Mouse (Mus musculus) forebrain, embryonic 16.5 days (tissue): ENCODE results near the gene Ren1. TPM values are rescaled to one million over a fixed set of nuclear protein-coding genes. Genes with fewer than 3 reads are reported as not detected.
A peak's percentile ranks its signal among the peaks of the same experiment; 100 is the strongest.

Experiments
- ATAC-seq: fragments of 200-750 bp; cut with Nextera tagmentation; 2 replicates; pipeline ENCODE4 v1.8.0; 2017; ENCODE audit warnings: mild to moderate bottlenecking, moderate library complexity
- H3K27ac ChIP-seq: fragments of 300-500 bp; sonication (generic); 2 replicates; pipeline ENCODE4 v1.5.1; 2014; ENCODE audit warnings: low read length, control low read depth
- H3K27me3 ChIP-seq: fragments of 300-500 bp; sonication (generic); replicated peaks from 2 replicates; pipeline ENCODE4 v1.6.1; 2014; ENCODE audit warnings: low read length; ENCODE audit not compliant: control insufficient read depth, insufficient read depth
- H3K36me3 ChIP-seq: fragments of 300-500 bp; sonication (generic); 2 replicates; pipeline ENCODE4 v1.6.1; 2014; ENCODE audit not compliant: control insufficient read depth, insufficient read depth
- H3K4me1 ChIP-seq: fragments of 300-500 bp; sonication (generic); replicated peaks from 2 replicates; pipeline ENCODE4 v1.6.1; 2014; ENCODE audit warnings: low read length; ENCODE audit not compliant: control insufficient read depth, insufficient read depth
- H3K4me2 ChIP-seq: fragments of 300-500 bp; sonication (generic); 2 replicates; pipeline ENCODE4 v1.6.1; 2014; ENCODE audit warnings: mild to moderate bottlenecking, low read length, control low read depth
- H3K4me3 ChIP-seq: fragments of 300-500 bp; sonication (generic); replicated peaks from 2 replicates; pipeline ENCODE4 v1.5.1; 2014; ENCODE audit warnings: mild to moderate bottlenecking, low read length, control low read depth
- H3K9ac ChIP-seq: fragments of 300-500 bp; sonication (generic); replicated peaks from 2 replicates; pipeline ENCODE4 v1.6.1; 2014; ENCODE audit warnings: low read depth, low read length, control low read depth
- H3K9me3 ChIP-seq: fragments of 300-500 bp; sonication (generic); 2 replicates; pipeline ENCODE4 v1.6.1; 2016; ENCODE audit warnings: low read length; ENCODE audit not compliant: control insufficient read depth
- WGBS: fragments of 180-500 bp; shearing (Covaris S2); extraction: QIAGEN DNeasy Blood & Tissue Kit; methylation state at CpG from one replicate; pipeline ENCODE4 v1.1.7; 2014; 5-methylcytosine and 5-hydroxymethylcytosine counted together
- polyA plus RNA-seq: library from polyadenylated mRNA; unstranded; fragments of >200 nt; fragmentation: Nextera tagmentation; extraction: Ambion mirVana; gene quantifications from 2 replicates; pipeline ENCODE4 v1.2.1, GENCODE M21; 2015

The Ren1 gene
- polyA plus RNA-seq, 1 experiment from 2014 or later = not detected

GRCm38 (mm10) chr1:133397094-133397482 lies 46.8 kb downstream of the Ren1 start:
- WGBS = 52% methylated on average over 5 of the region's 5 CpGs
- H3K27ac ChIP-seq = peak overlapping the region; percentile 43; the same call in 1 of the 2 replicates
- no peaks in the 10 kb centered on the region for H3K36me3 ChIP-seq
- no peaks in the 10 kb centered on the region for H3K9me3 ChIP-seq
- peak overlapping the region; percentile 46 for H3K9ac ChIP-seq
- ATAC-seq = 0 out of 2 replicates have a peak, but pooled peaks have one; percentile 19
- H3K4me1 ChIP-seq = peaks cover 17% of the 10 kb centered on the region
- H3K27me3 ChIP-seq = no peaks in the 10 kb centered on the region
- peak overlapping the region; percentile 28 for H3K4me2 ChIP-seq
- H3K4me3 ChIP-seq = no peak overlapping the region

DNA sequence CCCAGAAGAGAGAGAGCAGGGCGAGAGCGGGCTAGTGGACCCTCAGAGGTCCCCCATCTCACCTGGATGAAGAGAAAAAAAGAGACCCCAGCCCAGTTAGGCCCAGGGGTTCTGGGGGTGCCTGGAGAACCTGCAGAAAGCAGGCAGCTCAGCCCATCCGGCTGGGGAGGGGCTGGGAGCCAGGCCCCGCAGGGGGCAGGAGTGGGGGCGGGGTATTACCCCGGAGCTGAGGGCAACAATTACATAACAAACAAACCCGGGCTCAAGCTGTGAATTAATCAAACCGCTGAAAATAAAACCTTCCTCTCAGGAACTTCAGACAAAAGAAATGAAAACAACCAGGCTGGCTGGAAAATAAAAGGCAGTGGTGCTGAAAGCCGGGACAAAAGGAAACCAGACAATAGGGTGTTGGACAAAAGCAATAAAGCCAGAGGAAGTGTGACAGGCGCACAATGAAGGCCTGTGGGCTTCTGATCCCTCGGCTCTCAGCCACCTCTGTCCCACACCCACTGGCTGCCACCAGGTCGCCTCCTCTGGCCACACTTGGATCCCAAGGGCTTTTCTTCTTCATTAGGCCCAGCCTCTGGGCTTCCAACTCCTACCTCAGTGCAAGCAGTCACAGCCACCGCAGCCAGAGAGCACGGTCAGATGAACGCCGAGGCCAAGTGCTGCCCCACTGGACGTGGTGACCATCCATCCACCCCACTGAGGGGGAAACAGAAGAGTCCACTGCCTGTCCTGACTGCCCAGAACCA lies 47.4 kb downstream of the Ren1 start:
- peak overlapping the region; percentile 46 for H3K9ac ChIP-seq
- no peaks in the 10 kb centered on the region for H3K9me3 ChIP-seq
- H3K4me2 ChIP-seq = peak overlapping the region; percentile 28
- peak overlapping the region; percentile 49 for H3K27ac ChIP-seq
- no peak overlapping the region for H3K4me3 ChIP-seq
- H3K4me1 ChIP-seq = peaks cover 17% of the 10 kb centered on the region
- H3K27me3 ChIP-seq = no peaks in the 10 kb centered on the region
- WGBS = 2% methylated on average over 17 of the region's 17 CpGs
- H3K36me3 ChIP-seq = no peaks in the 10 kb centered on the region
- ATAC-seq = peak; percentile 41

DNA sequence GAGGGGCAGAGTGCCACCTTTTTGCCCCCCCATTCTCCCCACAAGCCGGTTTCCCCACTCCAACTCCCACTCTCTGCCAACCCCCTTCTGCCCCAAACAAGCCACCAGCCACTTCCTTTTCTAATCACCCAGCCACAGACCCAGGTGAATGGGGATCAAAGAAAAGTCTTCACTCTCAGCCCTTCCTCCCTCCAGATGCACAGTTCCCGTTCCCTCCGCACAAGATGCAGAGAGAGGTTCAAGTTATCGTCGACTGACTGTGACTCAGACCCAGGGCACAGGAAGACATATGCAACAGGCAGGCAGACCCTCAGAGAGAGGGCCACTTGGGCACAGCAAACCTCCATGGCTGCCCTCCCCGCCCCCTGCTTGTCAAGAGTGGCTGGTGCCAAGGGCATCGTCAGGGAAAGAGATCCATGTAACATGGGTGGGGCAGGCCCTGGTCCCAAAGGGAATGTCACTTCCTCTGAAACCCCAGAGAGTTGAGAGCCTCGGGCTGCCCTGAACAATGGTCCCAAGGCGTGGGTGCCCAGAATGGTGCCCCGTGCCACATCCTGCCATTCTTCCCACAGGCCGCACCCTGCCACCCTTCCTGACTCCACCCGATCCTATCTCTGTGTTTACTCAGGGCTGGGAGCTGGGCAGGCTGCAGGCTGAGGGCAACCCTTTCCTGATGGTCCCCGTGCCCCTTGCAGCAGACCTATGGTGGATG lies 49.9 kb downstream of the Ren1 start:
- 82% methylated on average over 13 of the region's 13 CpGs for WGBS
- no peak for ATAC-seq
- H3K4me3 ChIP-seq = no peak overlapping the region
- H3K4me1 ChIP-seq = peaks cover 12% of the 10 kb centered on the region
- H3K4me2 ChIP-seq = no peak overlapping the region
- H3K9ac ChIP-seq = no peak overlapping the region
- no peak overlapping the region for H3K27ac ChIP-seq
- H3K36me3 ChIP-seq = no peaks in the 10 kb centered on the region
- H3K9me3 ChIP-seq = no peaks in the 10 kb centered on the region
- H3K27me3 ChIP-seq = no peaks in the 10 kb centered on the region

DNA sequence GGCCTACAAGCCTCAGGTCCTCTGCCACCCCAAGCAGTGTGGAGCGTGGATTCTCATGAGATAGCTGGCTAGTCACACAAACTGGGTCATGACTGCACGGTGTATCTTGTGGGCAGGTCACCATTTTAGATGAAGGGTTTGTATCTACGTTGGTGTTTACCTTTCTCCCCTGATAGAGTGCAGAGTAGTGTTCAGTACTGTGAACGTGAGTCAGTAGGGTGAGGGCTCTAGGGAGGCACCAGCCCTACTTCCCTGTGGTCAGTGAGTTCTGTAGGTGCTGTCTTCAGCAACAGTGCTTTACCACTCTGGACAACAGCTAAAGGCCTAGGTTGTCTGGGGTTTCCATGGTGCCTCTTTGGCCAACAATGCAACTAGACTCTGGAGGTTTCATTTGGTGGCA lies 53.7 kb downstream of the Ren1 start:
- Histone ChIP-seq H3K4me3 (no peak overlapping the region), H3K27me3 (no peaks in the 10 kb centered on the region), H3K4me1 (no peaks in the 10 kb centered on the region), H3K9ac (no peak overlapping the region), H3K4me2 (no peak overlapping the region), H3K27ac (no peak overlapping the region), H3K9me3 (no peaks in the 10 kb centered on the region), H3K36me3 (no peaks in the 10 kb centered on the region)
- 93% methylated on average over 4 of the region's 4 CpGs for WGBS
- no peak for ATAC-seq

- no peak for ATAC-seq
- H3K9me3 ChIP-seq = no peaks in the 10 kb centered on the region
- H3K9ac ChIP-seq = no peak overlapping the region
- H3K4me2 ChIP-seq = no peak overlapping the region
- H3K36me3 ChIP-seq = no peaks in the 10 kb centered on the region
- no peak overlapping the region for H3K27ac ChIP-seq
- H3K27me3 ChIP-seq = no peaks in the 10 kb centered on the region
- WGBS = 84% methylated on average over 7 of the region's 7 CpGs
- no peaks in the 10 kb centered on the region; the same call in 1 of the 2 replicates for H3K4me1 ChIP-seq
- H3K4me3 ChIP-seq = no peak overlapping the region
Measured at GRCm38 (mm10) chr1:133406614-133407013, 56.3 kb downstream of the Ren1 start.

DNA sequence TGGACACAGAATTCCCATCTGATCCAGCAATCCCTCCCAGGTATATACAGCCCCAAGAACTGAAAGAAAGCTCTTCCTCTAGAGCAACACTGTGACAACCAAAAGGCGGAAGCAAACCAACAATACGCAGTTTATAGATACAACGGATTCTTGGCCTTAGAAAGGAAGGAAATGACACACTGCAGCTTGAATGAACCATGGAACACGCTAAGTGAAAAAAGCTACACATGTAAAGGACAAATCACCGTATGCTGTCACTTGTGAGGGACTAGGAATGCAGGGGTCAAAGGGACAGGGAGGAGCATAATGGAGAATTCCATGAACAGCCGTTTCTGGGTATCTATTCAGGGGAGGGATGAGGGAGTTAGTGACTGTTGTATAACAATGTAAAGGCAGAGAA lies 57.1 kb downstream of the Ren1 start:
- no peaks in the 10 kb centered on the region; the same call in 1 of the 2 replicates for H3K4me1 ChIP-seq
- H3K27me3 ChIP-seq = no peaks in the 10 kb centered on the region
- H3K9me3 ChIP-seq = no peaks in the 10 kb centered on the region
- no peak overlapping the region for H3K4me3 ChIP-seq
- H3K9ac ChIP-seq = no peak overlapping the region
- no peaks in the 10 kb centered on the region for H3K36me3 ChIP-seq
- ATAC-seq = no peak
- H3K27ac ChIP-seq = no peak overlapping the region
- H3K4me2 ChIP-seq = no peak overlapping the region
- WGBS = 76% methylated on average over 6 of the region's 6 CpGs

- Histone ChIP-seq H3K9me3 (no peaks in the 10 kb centered on the region), H3K9ac (no peak overlapping the region), H3K4me3 (no peak overlapping the region), H3K4me1 (no peaks in the 10 kb centered on the region; the same call in 1 of the 2 replicates), H3K36me3 (no peaks in the 10 kb centered on the region), H3K27ac (no peak overlapping the region), H3K4me2 (no peak overlapping the region), H3K27me3 (no peaks in the 10 kb centered on the region)
- WGBS = 72% methylated on average over 9 of the region's 9 CpGs
- no peak for ATAC-seq
Measured at GRCm38 (mm10) chr1:133408321-133408720, 58.0 kb downstream of the Ren1 start.

DNA sequence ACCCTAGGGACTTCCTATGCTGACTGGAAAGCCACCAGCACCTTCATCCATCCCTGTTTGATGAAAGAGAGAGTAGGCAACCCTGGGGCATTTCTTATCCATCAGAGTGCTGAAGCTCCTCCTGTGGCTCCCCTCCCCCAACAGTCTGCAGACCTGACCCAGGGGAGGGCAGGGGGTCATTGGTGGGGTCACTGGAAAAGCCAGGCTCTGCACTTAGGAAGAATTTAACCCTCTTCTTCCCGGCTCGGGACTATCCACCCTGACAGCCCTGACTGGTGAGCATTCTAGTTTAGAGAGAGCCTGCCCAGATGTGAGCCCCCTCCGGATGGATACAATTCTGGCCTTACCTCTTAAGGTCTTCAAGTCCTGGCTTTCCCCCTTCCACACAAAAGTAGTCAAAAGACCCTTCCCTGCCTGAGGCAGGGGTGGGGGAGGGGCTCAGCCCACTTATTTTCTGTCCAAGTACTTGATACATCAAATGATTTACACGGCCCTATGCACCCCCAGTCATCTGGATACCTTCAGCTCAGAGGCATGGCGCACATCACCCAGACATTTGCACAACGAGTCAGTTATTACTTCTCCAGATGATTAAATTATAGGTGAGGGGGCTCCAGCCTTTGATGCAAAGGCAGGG lies 58.7 kb downstream of the Ren1 start:
- no peaks in the 10 kb centered on the region for H3K36me3 ChIP-seq
- no peak overlapping the region for H3K4me2 ChIP-seq
- no peaks in the 10 kb centered on the region for H3K27me3 ChIP-seq
- WGBS = 22% methylated on average over 6 of the region's 6 CpGs
- no peak overlapping the region for H3K4me3 ChIP-seq
- H3K9ac ChIP-seq = no peak overlapping the region
- no peaks in the 10 kb centered on the region; the same call in 1 of the 2 replicates for H3K4me1 ChIP-seq
- H3K9me3 ChIP-seq = no peaks in the 10 kb centered on the region
- no peak for ATAC-seq
- H3K27ac ChIP-seq = no peak overlapping the region

- Histone ChIP-seq H3K9ac (no peak overlapping the region), H3K4me2 (no peak overlapping the region), H3K27me3 (no peaks in the 10 kb centered on the region), H3K9me3 (no peaks in the 10 kb centered on the region), H3K27ac (no peak overlapping the region), H3K36me3 (no peaks in the 10 kb centered on the region), H3K4me3 (no peak overlapping the region), H3K4me1 (no peaks in the 10 kb centered on the region; the same call in 1 of the 2 replicates)
- ATAC-seq = no peak
- WGBS = 78% methylated on average over 9 of the region's 9 CpGs
Measured at GRCm38 (mm10) chr1:133409786-133410185, 59.5 kb downstream of the Ren1 start.
